Mouse (Mus musculus) E14TG2a.4 (cell line): ENCODE measurements around the gene Slc22a23.

ENCODE experiments used
- CTCF ChIP-seq: conservative IDR thresholded peaks from 2 replicates; pipeline ENCODE4 v1.5.1; 2014; ENCODE audit warnings: low read length
- NANOG ChIP-seq: IDR thresholded peaks from 2 replicates; pipeline ENCODE4 v1.6.1; 2014; ENCODE audit warnings: borderline replicate concordance, low read length, mixed read lengths
- POU5F1 ChIP-seq: IDR thresholded peaks from 2 replicates; pipeline ENCODE4 v1.6.1; 2014; ENCODE audit warnings: low read length, borderline replicate concordance

DNA sequence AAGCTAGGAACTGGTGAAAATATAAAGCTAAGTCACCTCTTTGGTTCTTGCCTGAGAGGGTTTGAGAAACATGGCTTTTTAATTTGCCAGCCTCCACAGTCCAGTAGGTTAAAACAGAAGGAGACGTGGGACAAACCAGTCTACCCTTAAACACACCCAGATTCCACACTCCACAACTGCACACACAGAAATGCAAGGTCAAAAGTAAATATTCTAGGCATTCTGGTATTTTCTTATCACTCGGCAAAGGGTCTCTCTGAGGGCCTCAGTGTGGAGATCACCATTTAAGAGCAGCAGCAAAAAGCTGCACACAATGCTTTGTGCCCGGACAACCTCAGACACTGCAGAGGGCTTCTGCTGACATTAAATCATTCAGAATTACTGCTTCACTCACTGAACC lies 38.4 kb upstream of the Slc22a23 start:
- no peak for TF ChIP-seq CTCF
- TF ChIP-seq NANOG, result no peak
- TF ChIP-seq POU5F1, result no peak
